Mouse (Mus musculus): ENCODE measurements around the gene Lpcat3. TPM values are rescaled to one million over a fixed set of nuclear protein-coding genes. Genes with fewer than 3 reads are reported as not detected.
A peak's percentile ranks its signal among the peaks of the same experiment; 100 is the strongest.
"Not testable (repeated sequence)": the region's sequence is repeated elsewhere in the genome, so short reads cannot be mapped to it uniquely, and the experiment has no call there.

Lpcat3 gene
- polyA plus RNA-seq, 1 experiment from 2014 or later: 46.9 TPM

DNA sequence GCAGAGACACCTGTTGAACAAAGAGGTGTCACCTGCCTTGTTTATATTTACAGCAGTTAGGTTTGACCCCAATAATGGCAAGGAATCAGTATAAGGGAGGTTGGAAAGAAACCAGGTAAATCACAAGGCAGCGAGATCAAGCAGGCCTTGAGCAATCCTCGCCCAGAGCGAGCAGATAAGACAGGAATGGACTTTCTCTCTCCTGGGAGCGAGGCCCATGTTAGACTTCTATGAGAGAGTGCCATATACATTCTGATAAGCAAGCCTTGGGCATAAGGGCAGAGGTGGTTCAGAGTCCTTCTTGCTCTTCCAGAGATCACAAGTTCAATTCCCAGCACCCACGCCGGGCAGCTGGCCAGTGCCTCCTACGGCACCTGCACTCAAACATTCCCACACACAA is 15.9 kb downstream of the Lpcat3 start:
- no peaks in the 10 kb centered on the region for H3K27me3 ChIP-seq
- H3K27ac ChIP-seq: no peak overlapping the region
- H3K4me2 ChIP-seq: no peak overlapping the region
- no peaks in the 10 kb centered on the region; the same call in 1 of the 2 replicates for H3K9me3 ChIP-seq
- peaks cover 15% of the 10 kb centered on the region; the same call in 1 of the 2 replicates for H3K36me3 ChIP-seq
- no peak overlapping the region for H3K4me3 ChIP-seq (replicated peaks)
- no peak overlapping the region for H3K9ac ChIP-seq (replicated peaks)
- H3K4me1 ChIP-seq (replicated peaks): no peaks in the 10 kb centered on the region
- WGBS: 94% methylated on average over 7 of the region's 7 CpGs
- ATAC-seq (ENCODE audit: insufficient number of reproducible peaks, insufficient read depth, low FRiP score, low TSS enrichment, low read depth): no peak

- Histone ChIP-seq H3K4me3 (replicated peaks) (no peak overlapping the region), H3K9ac (replicated peaks) (no peak overlapping the region), H3K9me3 (no peaks in the 10 kb centered on the region; the same call in 1 of the 2 replicates), H3K4me2 (no peak overlapping the region), H3K36me3 (peaks cover 9% of the 10 kb centered on the region; the same call in 1 of the 2 replicates), H3K4me1 (replicated peaks) (no peaks in the 10 kb centered on the region), H3K27ac (no peak overlapping the region), H3K27me3 (no peaks in the 10 kb centered on the region)
- WGBS: 90% methylated on average over 3 of the region's 3 CpGs
- ATAC-seq (ENCODE audit: insufficient number of reproducible peaks, insufficient read depth, low FRiP score, low TSS enrichment, low read depth): no peak
These were observed 16.7 kb downstream of the Lpcat3 start for GRCm38 (mm10) chr6:124679486-124679885.

DNA sequence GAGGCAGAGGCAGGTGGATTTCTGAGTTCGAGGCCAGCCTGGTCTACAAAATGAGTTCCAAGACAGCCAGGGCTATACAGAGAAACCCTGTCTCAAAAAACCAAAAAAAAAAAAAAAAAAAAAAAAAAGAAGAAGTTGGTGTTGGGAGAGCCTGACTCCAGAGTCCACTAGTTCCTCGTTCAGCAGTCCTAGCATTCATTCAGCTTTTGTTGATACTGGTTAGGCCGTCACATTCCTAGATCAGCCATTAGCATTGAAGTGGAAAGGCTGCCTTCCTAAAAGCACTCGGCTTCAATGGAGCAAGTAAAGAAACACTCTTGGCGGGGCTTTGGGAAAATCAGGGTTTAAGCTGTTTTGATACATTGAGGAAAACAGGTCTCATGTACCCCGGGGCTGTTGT is 19.5 kb downstream of the Lpcat3 start:
- not testable (repeated sequence) for ATAC-seq (ENCODE audit: insufficient number of reproducible peaks, insufficient read depth, low FRiP score, low TSS enrichment, low read depth); H3K27ac ChIP-seq; H3K4me3 ChIP-seq (replicated peaks); H3K9me3 ChIP-seq; H3K4me1 ChIP-seq (replicated peaks); H3K4me2 ChIP-seq; H3K9ac ChIP-seq (replicated peaks); H3K27me3 ChIP-seq; H3K36me3 ChIP-seq
- WGBS: 82% methylated on average over 6 of the region's 6 CpGs

DNA sequence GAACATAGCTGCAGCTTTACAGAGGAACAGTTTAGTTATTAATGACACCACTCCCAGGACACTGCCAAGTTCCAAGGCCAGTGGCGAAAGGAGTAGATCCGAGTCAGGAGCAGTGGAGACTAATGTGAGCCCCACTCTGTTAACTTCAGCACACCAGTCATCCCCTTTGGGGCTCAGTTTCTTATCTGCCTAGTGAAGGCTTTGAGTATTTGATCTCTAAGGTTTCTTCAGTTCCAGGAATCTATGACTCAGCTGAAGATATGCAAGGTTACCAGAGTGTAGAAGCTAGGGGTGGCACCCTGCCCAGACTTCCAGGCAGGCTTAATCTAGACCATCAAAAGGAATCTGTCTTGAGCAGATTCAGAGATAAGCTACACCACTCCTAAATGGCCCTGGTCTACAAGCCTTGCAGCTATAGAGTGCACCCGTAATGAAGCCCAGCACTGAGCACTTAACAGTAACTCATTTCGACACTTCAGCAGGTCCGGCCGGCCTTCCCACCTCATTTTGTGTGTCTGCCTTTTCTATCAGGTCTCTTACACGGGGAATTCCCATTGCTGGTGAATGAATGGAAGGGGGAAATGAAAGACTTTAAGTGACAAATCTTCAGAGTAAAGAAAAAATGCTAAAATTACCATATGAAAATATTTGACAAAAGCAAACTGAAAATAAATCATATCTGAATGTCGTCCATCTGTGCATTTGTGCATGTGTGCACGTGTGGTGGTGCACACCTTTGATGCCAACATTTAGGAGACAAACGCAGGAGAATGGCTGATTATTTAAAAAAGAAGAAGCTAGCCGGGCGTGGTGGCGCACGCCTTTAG is 21.0 kb downstream of the Lpcat3 start:
- H3K9me3 ChIP-seq: no peaks in the 10 kb centered on the region
- H3K9ac ChIP-seq (replicated peaks): no peak overlapping the region
- no peak overlapping the region for H3K4me3 ChIP-seq (replicated peaks)
- H3K36me3 ChIP-seq: no peaks in the 10 kb centered on the region
- no peak for ATAC-seq (ENCODE audit: insufficient number of reproducible peaks, insufficient read depth, low FRiP score, low TSS enrichment, low read depth)
- no peaks in the 10 kb centered on the region for H3K27me3 ChIP-seq
- 69% methylated on average over 14 of the region's 14 CpGs for WGBS
- no peak overlapping the region for H3K4me2 ChIP-seq
- H3K27ac ChIP-seq: no peak overlapping the region
- H3K4me1 ChIP-seq (replicated peaks): no peaks in the 10 kb centered on the region

DNA sequence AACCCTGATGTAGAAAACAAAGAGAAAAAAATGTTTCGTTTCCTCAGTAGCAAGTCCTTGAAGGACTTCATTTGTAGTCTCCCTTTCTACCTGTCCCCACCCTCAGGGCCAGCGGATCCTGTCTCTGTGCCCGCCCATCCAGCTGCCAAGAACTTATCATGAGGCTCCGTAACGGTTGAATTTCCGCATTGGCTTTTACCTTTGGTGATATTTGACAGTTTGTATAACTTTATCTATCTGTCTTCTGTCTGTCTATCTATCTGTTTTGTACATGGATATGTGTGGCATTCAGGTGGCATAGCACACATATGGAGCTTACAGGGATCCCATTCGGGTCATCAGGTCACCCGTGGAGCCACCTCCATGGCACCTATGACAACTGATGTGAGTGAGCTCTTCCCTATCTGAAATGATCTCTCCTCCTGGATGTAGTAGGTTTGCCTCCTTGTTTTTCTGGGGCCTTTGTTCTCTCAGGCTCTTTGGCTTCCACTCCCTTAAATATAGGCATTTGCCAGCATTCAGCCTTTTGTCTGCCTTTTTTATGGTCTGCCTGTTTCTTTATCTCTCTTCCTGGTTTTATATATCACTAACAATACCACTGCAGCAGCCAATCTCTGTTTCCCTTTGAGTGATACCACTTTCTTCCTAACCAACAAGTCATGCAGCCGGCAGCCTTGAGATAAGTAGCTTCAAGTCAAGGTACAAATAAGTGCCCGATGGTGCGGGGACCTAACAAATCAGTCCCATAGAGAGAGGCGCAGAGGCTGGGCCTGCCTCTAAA is 23.0 kb downstream of the Lpcat3 start:
- Histone ChIP-seq H3K9ac (replicated peaks) (no peak overlapping the region), H3K9me3 (no peaks in the 10 kb centered on the region), H3K36me3 (no peaks in the 10 kb centered on the region), H3K4me1 (replicated peaks) (no peaks in the 10 kb centered on the region), H3K4me3 (replicated peaks) (no peak overlapping the region), H3K4me2 (no peak overlapping the region), H3K27me3 (no peaks in the 10 kb centered on the region), H3K27ac (no peak overlapping the region)
- WGBS: 90% methylated on average over 12 of the region's 12 CpGs
- no peak for ATAC-seq (ENCODE audit: insufficient number of reproducible peaks, insufficient read depth, low FRiP score, low TSS enrichment, low read depth)

- H3K4me2 ChIP-seq; H3K27me3 ChIP-seq; H3K4me3 ChIP-seq (replicated peaks); H3K36me3 ChIP-seq; H3K9ac ChIP-seq (replicated peaks); H3K27ac ChIP-seq; ATAC-seq (ENCODE audit: insufficient number of reproducible peaks, insufficient read depth, low FRiP score, low TSS enrichment, low read depth); H3K4me1 ChIP-seq (replicated peaks); H3K9me3 ChIP-seq: not testable (repeated sequence)
- 80% methylated on average over 1 of the region's 1 CpGs for WGBS
These were observed 23.8 kb downstream of the Lpcat3 start for GRCm38 (mm10) chr6:124686644-124687043.

GRCm38 (mm10) chr6:124688151-124688758 is 25.4 kb downstream of the Lpcat3 start:
- WGBS: 85% methylated on average over 8 of the region's 8 CpGs
- Histone ChIP-seq H3K9ac (replicated peaks) (no peak overlapping the region), H3K27me3 (no peaks in the 10 kb centered on the region), H3K9me3 (no peaks in the 10 kb centered on the region), H3K36me3 (no peaks in the 10 kb centered on the region), H3K4me1 (replicated peaks) (peaks cover 3% of the 10 kb centered on the region; the same call in 1 of the 2 replicates), H3K4me3 (replicated peaks) (no peak overlapping the region), H3K27ac (no peak overlapping the region), H3K4me2 (no peak overlapping the region)
- no peak for ATAC-seq (ENCODE audit: insufficient number of reproducible peaks, insufficient read depth, low FRiP score, low TSS enrichment, low read depth)

GRCm38 (mm10) chr6:124689011-124689410 is 26.2 kb downstream of the Lpcat3 start:
- H3K4me1 ChIP-seq (replicated peaks): peaks cover 8% of the 10 kb centered on the region; the same call in 1 of the 2 replicates
- WGBS: 93% methylated on average over 3 of the region's 3 CpGs
- no peak overlapping the region for H3K4me2 ChIP-seq
- no peak for ATAC-seq (ENCODE audit: insufficient number of reproducible peaks, insufficient read depth, low FRiP score, low TSS enrichment, low read depth)
- no peak overlapping the region for H3K27ac ChIP-seq
- H3K27me3 ChIP-seq: no peaks in the 10 kb centered on the region
- no peak overlapping the region for H3K9ac ChIP-seq (replicated peaks)
- no peaks in the 10 kb centered on the region for H3K9me3 ChIP-seq
- H3K36me3 ChIP-seq: no peaks in the 10 kb centered on the region
- H3K4me3 ChIP-seq (replicated peaks): no peak overlapping the region

DNA sequence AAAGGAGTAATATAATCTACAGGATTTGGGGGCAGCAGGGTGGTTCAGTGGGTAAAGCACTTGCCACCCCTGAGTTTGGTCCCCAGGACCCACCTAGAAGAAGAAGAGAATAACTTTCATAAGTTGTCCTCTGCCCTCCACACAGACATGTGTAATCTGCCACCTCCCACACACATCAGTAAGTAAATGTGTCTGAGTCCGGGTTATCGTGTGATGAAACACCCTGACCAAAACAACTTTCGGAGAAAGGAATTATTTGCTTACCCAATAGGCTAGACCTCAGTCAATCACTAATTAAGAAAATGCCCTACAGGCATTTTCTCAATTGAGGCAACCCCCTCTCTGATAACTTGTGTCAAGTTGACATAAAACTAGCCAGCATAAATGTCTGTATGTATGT is 27.7 kb downstream of the Lpcat3 start:
- Histone ChIP-seq H3K27me3 (no peaks in the 10 kb centered on the region), H3K36me3 (peaks cover under 1% of the 10 kb centered on the region; the same call in 1 of the 2 replicates), H3K27ac (no peak overlapping the region), H3K9me3 (no peaks in the 10 kb centered on the region), H3K4me2 (no peak overlapping the region), H3K4me3 (replicated peaks) (no peak overlapping the region), H3K9ac (replicated peaks) (no peak overlapping the region), H3K4me1 (replicated peaks) (peaks cover 14% of the 10 kb centered on the region; the same call in 1 of the 2 replicates)
- ATAC-seq (ENCODE audit: insufficient number of reproducible peaks, insufficient read depth, low FRiP score, low TSS enrichment, low read depth): no peak
- WGBS: 97% methylated on average over 3 of the region's 3 CpGs

DNA sequence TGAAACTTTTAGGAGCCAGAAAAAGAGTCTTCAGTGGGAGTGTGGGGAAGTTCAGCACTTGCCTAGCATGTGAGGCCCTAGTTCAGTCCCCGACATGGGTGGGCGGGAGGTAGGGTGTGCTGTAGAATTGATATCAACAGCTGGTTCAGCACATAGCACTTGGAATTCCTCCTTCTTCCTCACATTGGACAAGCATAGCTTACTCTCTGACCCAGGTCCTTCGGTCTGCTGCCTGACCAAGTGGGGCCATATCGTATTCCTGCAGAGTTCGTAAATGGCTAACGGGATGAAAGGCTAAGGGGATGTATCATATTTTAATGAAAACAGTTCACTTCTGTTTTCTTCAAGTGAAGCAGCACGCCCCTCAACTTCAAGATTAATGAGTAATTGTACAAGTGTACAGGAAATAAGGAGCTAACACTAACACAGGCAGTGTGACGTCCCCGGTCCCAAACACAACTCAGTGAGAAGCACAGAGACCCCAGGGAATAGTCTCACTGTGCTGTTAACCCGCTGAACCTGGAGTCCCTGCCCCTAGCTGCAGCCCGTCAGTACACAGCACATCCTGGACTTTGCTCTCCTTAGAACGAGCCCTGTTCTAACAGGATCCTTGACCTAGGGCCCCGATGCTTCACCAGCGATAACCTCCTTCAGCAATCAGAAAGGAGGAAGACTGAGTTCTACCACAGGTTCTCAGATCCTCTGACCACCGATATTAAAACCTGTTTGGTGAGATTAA is 30.6 kb downstream of the Lpcat3 start:
- Histone ChIP-seq H3K9ac (replicated peaks) (no peak overlapping the region), H3K4me3 (replicated peaks) (no peak overlapping the region), H3K9me3 (no peaks in the 10 kb centered on the region), H3K4me1 (replicated peaks) (peaks cover 14% of the 10 kb centered on the region; the same call in 1 of the 2 replicates), H3K27ac (peak overlapping the region; percentile 53; the same call in 1 of the 2 replicates), H3K36me3 (peaks cover 7% of the 10 kb centered on the region; the same call in 1 of the 2 replicates), H3K4me2 (no peak overlapping the region), H3K27me3 (no peaks in the 10 kb centered on the region)
- 0 out of 2 replicates have a peak, but pooled peaks have one; percentile 48 for ATAC-seq (ENCODE audit: insufficient number of reproducible peaks, insufficient read depth, low FRiP score, low TSS enrichment, low read depth)
- 71% methylated on average over 15 of the region's 15 CpGs for WGBS

Measured in limb, embryonic 12.5 days (tissue).